Mouse (Mus musculus): ENCODE measurements at regions not wholly inside any gene's neighbourhood (a gene's known extent, or its start where the extent isn't known, plus 50 kb on each side); places are given as distances from the start of the nearest gene placed in this dataset.

DNA sequence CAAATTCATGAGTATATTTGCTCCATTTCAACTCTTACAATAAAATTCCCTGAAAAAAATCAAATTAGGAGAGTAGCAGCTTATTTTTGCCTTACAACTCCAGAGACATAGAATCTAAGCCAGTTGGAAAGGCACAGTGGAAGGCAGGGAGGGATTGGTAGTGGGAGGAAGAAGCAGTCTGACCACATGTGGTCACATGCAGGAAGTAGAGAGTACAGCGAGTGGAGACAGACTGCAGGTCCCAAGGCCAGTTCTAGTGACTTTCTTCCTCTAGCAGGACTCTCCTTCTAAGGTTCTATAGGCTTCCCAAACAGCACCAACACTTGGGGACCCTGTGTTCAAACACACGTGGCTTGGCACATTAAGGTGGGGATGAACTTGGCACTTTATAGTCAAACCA lies 245.6 kb upstream of the Adgrl4 start:
- no peak for DNase-seq

DNA sequence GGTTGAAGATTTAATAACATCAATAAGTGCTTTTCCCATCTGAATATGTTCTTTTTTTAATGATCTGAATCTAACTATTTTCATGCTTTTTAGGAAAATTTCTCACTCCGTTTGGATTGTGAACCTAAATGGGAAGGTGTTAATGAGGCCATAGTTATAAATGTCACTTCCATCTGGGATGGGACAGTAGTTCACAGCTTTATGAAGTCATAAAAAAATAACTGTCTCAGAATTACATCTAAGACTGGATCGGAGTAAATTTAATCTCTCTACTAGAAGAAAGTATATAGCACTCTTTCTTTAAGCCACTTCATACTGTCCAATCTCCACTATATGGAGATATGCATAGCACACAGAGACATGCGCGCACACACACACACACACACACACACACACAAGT lies 226.7 kb upstream of the Adgrl4 start:
- DNase-seq: no peak

DNA sequence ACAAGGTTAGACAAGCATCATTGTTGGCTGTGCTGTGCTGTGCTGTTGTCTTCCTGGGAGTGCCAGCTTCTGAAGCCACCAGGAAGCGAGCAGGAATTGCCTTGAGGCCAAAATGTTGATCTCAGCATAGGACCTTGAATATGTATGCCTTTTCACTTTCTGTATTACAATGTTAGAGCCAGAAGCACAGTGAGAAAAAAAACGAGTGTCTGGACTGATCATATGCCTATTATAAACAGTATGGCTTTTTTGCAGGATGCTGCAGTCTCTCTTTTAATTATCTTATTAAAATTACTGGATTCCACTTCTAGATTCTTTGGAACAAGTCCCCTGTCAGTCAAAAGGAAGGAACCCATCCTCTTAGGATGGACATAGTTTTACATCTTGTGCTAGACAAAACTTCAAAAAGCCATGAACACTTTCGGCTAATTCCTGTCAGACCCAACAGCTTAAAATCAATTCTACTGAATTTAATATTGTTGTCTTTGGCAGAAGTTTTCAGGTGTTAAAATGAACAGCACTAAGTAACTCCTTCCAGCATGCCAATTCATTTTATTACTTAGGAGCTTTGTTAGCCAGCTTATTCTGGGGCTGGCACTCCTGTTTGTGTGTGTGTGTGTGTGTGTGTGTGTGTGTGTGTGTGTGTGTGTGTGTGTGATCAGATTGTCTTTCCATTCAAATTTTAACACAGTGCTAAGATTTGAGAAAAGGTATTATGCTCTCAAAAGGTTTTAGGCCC lies 220.8 kb upstream of the Adgrl4 start:
- DNase-seq: no peak

DNA sequence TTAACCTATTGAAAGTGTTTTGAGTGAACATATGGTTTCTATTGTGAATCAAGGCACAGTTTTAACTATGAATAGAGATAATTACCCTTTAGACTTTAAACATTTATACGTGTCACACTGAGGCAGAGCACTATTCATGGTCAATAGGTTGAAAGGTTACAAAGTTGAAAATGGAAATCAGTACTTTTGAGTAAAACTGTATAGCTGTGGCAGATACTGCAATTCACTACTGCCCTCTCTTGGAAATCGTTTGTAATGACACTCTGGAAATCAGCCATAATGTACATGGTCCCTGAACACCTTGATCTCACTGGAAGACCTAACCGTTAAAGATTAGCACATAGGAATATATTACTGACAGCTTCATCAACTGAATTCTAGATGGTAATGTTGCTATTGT lies 215.3 kb upstream of the Adgrl4 start:
- no peak for DNase-seq

DNA sequence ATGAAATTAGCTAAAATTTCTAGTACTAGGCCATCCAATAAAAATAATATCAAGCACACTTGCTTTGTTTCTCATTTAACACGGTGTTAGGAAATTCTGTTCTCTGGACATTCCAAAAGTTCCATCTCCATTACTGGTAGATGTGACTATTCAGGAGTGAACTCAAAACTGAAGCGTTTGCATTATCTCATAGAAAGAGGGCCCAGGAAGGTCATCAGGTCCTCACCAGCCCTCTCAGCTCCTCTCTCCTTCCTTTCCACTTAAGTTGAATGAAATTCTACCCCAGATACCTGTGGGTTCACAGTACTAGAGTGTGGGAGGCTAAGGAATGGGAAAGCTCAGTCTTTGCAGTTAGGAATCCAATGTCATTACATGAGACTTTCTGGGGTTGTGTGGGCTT lies 185.2 kb upstream of the Adgrl4 start:
- no peak for DNase-seq

DNA sequence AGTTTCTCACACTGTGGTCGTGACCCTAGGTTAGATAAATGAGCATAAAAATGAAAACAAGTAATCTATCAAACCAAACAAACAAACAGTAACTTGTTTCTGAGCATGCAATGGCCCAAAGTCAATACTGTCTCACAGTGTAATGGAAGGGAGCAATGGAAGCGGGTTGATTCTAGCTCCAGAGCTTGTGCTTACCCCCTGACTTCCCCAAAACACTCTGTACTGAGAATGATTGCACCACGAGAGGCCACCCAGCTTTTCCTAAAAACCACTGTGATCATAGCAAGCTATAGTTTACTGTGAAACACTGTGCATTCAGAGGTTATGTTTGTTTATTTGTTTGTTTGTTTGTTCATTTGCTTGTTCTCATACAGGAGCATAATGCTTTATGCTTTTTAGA lies 174.9 kb upstream of the Adgrl4 start:
- DNase-seq: no peak

DNA sequence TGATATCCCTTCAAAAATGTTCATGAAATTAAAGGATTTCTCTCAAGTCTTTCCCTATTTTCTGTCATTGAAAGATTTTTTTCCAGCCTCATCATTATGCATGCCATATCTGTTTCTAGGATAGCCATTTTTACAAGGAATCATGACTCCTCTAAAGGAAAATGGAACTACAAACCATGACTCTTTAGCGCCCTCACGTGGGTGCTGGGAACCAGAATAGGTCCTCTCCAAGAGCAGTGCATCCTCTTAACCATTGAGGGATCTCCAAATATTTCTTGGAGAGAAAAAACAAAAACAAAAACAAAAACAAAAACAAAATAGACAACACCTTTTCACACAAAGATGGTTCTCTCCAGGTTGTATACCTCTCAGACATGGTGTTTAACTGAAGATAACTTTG lies 172.0 kb upstream of the Adgrl4 start:
- no peak for DNase-seq

DNA sequence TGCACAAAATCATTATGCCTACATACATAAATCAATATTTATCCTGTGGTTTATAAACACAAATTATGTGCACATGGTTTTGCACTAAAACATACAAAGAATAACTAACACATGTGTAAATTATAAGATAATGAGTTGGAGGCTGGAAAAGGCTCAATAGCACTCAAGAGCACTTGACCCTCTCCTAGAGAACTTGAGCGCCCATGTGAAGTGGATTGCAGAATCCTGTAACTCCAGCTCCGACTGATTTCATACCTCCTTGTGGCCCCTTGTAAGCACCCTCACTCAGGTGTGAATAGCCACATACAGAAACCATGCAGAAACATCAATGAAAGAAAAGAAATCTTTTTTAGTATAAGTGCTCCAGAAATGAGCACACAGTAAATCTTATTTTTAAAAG lies 168.2 kb upstream of the Adgrl4 start:
- no peak for DNase-seq

DNA sequence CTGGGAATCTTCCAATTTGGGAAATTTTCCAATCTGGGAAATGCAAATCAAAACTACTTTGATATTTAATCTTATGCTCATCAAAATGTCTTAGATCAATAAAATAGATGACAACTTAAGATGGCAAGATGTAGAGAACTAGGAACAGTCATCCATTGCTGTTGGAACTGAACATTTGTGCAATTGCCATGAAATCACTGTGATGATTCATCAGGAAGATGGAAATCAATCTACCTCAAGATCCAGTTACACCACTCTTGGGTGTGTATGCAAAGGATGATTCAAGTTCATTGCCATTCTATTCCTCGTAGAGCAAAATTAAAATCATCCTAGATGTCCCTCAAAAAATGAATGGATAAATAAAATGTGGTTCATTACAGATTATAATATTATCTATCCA lies 153.9 kb upstream of the Adgrl4 start:
- no peak for DNase-seq

DNA sequence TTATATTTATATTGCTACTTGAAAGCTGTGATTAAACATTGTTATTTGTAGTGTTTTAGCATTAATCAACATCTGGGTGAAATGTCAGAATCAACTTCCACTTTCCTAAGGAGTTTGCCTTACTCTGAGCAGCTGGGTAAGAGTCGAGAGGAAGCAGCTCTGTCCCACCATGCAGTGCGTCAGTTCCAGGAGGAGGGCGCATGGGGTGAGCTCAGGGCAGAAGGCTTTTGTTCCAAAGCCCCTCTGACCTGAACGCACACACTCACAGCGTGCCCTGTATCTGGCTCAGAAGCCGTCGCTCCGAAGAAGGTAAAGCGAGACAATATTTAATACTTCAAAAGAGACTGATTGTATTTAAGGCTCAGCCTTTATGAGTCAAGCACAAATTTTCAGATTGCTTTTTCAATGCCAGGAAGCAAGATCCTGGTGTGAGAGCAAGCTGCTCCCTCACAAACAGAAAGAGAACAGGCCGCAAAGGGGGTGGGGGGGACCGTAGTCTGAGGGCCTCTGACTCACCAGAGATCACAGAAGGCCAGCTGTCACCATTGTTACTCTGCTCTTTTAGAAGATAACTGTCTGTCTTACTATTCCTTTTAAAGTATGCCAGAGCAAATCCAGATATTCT lies 143.6 kb upstream of the Adgrl4 start:
- DNase-seq: peak; percentile 15

DNA sequence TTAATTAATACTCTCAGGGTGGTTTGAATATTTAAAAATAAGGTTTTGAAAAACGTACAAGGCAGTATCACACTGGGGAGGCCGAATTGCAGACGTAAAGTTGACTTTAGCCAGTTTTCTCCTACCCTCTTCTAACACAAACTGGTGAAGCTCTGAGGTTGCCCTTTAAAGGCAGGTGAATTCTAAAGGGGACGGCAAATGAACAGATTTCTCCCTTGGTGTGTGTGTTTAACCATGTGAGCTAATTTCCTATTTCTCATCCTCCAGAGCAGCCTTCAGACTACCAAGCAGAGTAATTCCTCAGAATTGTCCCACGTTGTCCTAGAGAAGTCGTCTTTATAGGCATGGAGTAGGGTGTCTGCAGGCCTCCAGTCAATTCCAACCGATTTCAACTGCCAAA lies 143.1 kb upstream of the Adgrl4 start:
- no peak for DNase-seq

DNA sequence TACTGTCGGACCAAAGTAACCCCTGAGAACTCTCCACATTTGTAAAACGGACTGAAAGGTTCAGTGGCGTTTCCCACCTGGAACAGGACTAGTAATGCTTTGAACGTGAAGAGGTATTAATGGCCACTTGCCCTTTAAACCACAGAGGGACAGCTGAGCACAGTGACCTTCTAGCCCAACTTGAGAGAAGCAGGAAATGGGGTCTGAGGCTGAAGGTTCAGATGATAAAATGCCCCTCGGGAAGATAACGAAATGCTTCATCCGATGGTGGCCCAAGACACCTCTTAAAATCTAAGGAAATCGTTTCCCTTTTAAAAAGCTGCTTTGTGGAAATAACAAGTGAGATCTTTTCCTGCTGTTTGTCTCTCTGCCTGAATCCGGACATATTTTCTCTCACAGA lies 142.7 kb upstream of the Adgrl4 start:
- no peak for DNase-seq

DNA sequence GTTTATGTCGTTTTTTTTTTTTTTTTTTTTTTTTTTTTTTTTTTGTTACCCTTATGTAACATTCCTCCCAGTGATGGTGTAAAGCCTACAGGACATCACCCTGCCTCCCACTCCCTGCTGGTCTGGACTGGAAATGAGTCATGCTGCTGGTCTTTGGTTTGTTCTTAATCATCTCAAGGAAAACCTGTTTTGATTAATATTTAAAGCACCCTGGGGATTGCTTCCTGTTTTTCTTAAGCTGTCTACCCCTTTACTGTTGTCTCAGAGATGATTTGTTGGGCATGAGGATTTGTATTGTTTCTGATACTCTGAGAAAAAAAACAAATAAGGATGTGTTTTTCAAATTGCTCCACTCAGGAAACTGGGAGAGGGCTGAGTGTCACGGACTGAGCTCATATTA lies 139.4 kb upstream of the Adgrl4 start:
- DNase-seq: no peak

DNA sequence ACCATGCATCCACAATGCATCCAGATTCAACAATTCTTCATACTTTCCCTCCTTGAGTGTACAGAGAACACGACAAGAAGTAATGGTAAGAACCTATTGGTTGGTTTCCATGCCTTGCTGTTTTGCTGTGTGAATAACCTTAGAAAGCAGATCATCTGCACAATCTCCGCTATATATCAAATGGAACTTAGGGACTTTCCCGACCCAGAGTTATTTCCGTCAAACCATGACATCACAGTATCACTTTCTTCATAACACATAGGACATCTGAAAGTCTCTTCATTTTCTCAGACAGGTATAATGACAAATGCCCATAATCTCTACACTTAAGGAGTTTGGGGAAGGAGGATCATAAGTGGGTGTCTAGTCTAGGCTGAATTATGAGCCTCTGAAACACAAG lies 132.3 kb upstream of the Adgrl4 start:
- DNase-seq: no peak

DNA sequence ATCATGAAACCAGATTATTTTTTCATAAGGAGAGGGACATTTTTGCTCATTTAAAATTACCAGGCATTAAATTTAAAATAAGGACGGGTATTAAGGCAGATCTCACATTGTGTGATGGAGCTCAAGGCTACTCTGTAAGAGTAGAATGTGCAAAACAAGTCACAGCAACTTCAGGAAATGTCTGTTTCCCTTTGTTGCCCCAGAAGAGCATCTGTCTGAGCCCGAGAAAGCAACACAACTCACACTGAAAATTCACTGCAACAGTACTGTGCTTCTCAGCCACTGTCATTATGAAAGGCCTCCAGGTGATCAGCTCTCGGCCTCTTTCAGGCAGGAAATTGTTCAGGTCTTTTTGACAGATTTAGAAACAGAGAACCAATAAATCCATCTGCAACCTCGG lies 129.7 kb upstream of the Adgrl4 start:
- DNase-seq: no peak

DNA sequence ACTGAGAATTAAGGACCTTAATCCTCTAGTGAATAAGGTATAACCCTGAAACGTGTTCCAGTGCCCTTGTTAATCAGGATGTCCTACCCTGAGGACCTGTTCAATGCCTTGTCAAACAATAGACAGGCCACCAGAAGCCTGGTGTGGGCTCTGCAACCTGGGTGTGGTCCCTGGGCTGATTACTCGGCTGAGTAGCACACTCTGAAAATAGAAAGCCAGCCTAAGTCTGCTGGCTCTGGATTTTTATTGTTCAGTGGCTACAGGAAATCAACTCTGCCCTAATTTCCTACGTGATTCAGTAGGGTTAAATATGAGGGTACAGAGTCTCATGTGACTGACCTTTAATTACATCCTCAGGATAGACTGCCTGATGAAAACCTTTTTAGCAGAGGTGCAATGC lies 113.9 kb upstream of the Adgrl4 start:
- peak; percentile 23 for DNase-seq

DNA sequence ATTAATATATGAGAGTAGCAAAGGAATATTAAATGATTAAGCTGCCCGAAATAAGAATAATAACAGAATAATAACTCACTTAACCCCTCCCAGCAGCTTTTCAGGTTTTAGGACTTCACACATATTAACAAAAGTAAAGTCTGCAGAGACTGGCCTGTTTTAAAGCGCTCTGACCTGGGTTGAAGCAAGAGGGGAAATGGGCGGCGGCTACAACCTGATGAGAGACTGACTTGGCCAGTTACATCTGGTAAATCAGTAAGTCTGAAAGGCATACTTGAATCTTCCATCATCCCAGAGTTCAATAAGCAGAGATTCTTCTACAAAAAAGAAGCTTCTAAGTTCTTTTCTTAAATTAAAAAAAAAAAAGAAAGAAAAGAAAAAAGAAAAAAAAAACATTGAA lies 107.9 kb upstream of the Adgrl4 start:
- no peak for DNase-seq

DNA sequence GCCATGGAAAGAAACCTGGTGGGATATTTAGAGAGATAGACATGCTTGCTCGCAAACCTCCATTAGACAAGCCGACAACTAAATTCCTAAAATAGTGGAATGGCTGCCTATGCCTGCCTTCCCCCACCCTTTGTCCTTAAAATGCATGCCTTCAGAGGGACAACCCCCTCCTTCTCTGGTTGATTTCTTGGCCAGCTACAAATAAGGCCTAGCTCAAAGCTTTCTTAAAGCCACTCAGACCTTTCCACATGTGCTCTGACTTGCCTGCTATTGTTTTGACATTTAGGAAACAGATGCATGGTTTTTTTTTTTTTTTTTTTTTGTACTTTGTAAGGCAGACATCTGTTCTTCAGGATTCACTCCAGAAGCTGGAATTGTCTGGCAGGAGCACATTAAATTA lies 105.8 kb upstream of the Adgrl4 start:
- no peak for DNase-seq

DNA sequence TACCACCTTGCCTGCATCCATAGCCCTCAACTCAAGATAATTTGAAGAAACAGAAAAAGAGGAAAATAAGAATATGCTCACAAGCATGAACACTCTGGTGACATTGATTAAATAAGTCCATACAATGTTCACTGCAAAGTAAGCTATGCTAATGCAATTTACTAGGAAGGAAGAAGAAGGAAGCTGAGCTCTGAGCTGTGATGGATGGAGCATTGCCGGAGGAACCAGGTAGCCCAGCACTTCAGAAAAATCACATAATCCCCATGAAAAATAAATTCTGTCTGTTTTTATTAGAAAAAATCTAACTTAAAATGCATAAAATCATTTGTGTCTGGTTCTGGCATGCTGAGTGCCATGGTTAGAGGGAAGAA lies 105.4 kb upstream of the Adgrl4 start:
- no peak for DNase-seq

DNA sequence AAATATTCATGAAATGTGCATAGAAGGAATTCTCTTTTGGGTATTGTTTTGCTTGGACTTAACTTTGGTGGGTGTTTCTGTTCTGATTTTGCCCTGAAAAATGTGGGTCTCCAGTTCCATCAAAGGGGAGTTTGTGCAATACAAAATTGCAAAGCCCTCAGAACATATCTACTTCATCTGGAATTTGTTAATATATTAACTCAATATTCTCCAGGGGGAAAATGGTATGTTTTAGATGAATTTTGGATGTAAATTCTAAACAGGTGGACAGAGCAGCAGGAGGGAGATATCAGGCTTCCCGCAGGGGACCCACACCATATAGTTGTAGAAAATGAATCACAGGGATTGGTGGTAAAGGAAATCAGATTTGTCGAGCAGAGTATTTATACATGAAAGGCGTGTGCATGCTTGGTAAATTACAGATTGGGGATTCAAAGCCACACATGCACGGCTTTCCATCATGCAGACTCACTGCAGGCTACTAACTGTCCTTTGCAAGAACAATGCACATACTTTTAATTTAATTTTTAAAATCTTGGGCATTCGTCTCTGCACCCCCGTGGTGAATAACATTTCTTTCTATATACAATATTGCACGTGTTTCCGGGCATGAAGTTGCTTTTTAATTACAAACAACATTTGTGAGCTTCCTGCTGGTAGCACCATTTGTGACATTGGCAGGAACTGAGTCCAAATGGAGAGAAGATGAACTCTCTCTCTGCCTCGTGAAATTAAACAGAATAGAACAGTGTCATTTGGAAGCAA lies 104.8 kb upstream of the Adgrl4 start:
- DNase-seq: no peak

DNA sequence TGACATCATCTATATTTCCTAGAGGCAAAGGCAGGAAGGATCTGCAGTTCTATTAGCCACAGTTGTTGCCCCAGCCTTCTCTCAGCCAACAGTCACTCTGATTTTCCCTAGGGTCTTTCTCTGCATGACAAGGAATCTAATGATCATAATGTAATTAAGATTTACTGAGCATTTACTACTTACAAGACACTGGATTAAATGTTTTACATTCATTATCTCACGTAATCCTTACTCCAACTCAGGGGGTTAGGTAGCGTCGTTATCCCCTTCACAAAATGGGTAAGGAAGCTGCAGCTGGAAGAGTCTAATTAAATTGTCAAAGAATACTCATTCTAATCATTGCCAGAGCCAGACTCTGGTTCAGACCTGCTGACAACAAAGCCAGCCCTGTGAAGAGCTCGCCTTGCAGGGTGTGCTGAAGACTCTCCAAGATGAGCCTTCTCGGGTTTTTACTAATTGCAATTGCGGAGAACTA lies 103.8 kb upstream of the Adgrl4 start:
- no peak for DNase-seq

DNA sequence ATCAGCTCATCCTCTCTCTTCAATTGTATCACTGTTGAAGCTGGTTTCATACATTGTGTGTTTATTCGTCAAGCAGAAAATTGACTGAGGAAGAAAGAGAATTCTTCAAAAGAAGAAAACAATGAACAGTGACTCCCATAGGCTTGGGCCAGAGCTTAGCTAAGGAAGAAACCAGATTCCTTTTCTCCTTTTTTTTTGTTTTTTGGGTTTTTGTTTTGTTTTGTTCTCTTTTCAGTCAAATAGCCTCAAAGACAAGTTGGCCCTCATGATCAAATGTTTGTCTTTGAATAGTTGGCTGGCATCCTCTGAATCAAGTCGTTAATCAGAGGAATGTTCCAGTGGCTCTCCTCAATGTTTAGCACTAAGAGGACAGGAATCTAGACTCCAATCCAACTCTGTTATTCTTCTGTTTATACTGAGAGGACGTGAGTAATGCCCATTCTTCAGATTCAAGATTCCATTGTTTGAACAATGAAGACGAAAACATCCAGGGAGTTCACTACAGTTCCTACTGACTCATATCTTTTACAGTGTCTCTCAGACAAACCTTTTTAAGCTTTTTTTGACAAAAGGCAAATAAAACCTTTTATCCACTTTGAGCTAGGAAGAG lies 86.1 kb upstream of the Adgrl4 start:
- no peak for DNase-seq

DNA sequence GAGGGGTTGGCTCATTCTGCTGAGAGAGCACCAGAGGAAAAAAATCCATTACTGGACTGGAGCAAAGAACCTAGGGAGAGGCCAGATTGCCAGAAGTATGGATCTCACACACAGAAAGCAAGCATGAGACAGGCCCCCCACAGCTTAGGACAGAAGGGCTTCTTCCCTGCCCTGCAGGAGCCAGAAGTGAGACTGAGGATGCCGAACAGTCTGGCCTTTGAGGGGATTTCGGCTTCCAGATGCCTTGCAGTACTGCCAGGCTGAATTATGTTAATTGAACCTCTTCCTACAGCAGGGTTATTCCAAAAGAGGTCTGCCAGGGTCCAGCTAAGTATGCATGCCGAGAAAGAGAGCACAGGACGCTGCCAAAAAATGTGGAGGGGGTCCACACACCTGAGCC lies 71.4 kb upstream of the Adgrl4 start:
- DNase-seq: no peak
